Mouse (Mus musculus): Measurements from ENCODE around the gene Traf5.

DNA sequence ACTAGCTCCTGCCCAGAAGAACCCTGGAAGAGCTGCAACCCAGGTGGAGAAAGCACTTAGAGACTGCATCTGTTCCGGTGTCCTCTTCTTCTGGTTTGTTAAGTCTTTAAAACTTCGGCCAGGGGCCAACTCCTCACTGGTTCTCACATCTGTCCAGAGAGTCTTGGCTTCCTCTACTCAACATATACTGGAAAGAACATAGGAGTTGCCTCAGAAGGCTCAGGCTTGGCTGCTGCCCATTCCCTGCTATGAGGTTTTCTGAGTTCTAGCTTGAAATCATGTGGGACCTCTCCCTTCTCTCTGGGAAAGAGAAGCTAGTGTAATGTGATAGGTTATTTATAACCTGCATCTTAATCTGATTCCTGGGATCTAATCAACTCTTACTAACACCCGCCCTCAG is 2.1 kb downstream of the Traf5 start:
- TF ChIP-seq TAL1 (IDR thresholded peaks at IDR 0.05; ENCODE audit: low read length) = no peak
- TF ChIP-seq GATA1 (IDR thresholded peaks at IDR 0.05; ENCODE audit: low read length) = peak; percentile 36; the same call in 1 of the 2 replicates
